Mouse (Mus musculus) myocyte (in vitro differentiated cells): ENCODE results near the gene 9230102O04Rik. TPM values are rescaled to one million over a fixed set of nuclear protein-coding genes. Genes with fewer than 3 reads are reported as not detected.

Experiments
- H3K27me3 ChIP-seq: one replicate; pipeline ENCODE4 v1.6.1; 2011; ENCODE audit not compliant: control insufficient read depth, insufficient read depth, insufficient read length
- H3K36me3 ChIP-seq: one replicate; pipeline ENCODE4 v1.6.1; 2011; ENCODE audit not compliant: control insufficient read depth, insufficient read depth
- H3K4me2 ChIP-seq: one replicate; pipeline ENCODE4 v1.6.1; 2011; ENCODE audit warnings: low read depth, control low read depth
- H3K4me3 ChIP-seq: one replicate; pipeline ENCODE4 v1.5.1; 2011; ENCODE audit warnings: mild to moderate bottlenecking, control low read depth, moderate library complexity
- H3K79me2 ChIP-seq: one replicate; pipeline ENCODE4 v1.6.1; 2011; ENCODE audit not compliant: control insufficient read depth, insufficient read depth
- H3ac ChIP-seq: one replicate; pipeline ENCODE4 v1.6.1; 2011; ENCODE audit not compliant: control insufficient read depth, insufficient read length
- POLR2A ChIP-seq: IDR thresholded peaks from one replicate; pipeline ENCODE4 v1.6.1; 2011; ENCODE audit warnings: low read depth, mild to moderate bottlenecking, control low read depth, moderate library complexity; ENCODE audit not compliant: insufficient read length
- POLR2AphosphoS2 ChIP-seq: IDR thresholded peaks from one replicate; pipeline ENCODE4 v1.6.1; 2011; ENCODE audit warnings: low read depth, control low read depth; ENCODE audit not compliant: insufficient read length
- polyA plus RNA-seq: library from polyadenylated mRNA; unstranded; fragments of >200 nt; fragmentation: generic; extraction: Trizol; gene quantifications from one replicate; pipeline ENCODE4 v1.2.1, GENCODE M21; 2012; ENCODE audit warnings: missing spikeins

9230102O04Rik gene
- polyA plus RNA-seq, 1 experiment: not detected

DNA sequence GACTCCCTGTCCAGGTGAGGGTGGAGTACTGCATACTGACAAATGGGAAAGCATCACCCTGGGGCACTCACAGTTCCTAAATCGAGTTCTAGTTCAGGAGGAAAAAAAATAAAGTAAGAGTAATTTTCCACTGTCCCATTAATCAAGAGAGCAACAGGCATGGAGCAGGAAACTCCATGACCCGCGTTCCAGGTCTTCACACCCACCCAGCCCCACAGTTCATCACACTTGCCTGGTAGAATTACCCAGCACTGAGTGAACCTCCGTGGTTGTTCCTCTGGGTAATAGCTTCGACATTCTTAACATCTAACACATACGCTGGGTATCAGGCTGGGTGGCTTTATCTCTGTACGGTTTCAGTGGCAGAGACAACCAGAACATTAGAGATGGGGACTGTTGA is 55.6 kb downstream of the 9230102O04Rik start:
- H3K36me3 ChIP-seq: no peaks in the 10 kb centered on the region
- no peak overlapping the region for H3ac ChIP-seq
- TF ChIP-seq POLR2A: no peak
- TF ChIP-seq POLR2AphosphoS2: no peak
- no peak overlapping the region for H3K4me3 ChIP-seq
- no peaks in the 10 kb centered on the region for H3K79me2 ChIP-seq
- H3K4me2 ChIP-seq: no peak overlapping the region
- no peaks in the 10 kb centered on the region for H3K27me3 ChIP-seq

Other genes with a start within 250 kb of the 9230102O04Rik start
- not detected for gene 4930412O13Rik, start 8.3 kb downstream of the 9230102O04Rik start, polyA plus RNA-seq
- 3.7 TPM for gene Gata3, start 494 bp upstream of the 9230102O04Rik start, polyA plus RNA-seq
- gene Taf3, start 159.1 kb upstream of the 9230102O04Rik start, polyA plus RNA-seq: 6.6 TPM
- gene Atp5c1, start 191.0 kb upstream of the 9230102O04Rik start, polyA plus RNA-seq: 593 TPM
- 7.2 TPM for gene Kin, start 191.1 kb upstream of the 9230102O04Rik start, polyA plus RNA-seq
- 0.02 TPM for gene Itih2, start 241.9 kb upstream of the 9230102O04Rik start, polyA plus RNA-seq